Mouse (Mus musculus) testis, adult 10 weeks (tissue): Measurements from ENCODE around the gene Zp3. TPM values are rescaled to one million over a fixed set of nuclear protein-coding genes. Genes with fewer than 3 reads are reported as not detected.

Experiments
- polyA plus RNA-seq: library from polyadenylated mRNA; stranded (reverse); fragments of 350-450 nt; fragmentation: Illumina TruSeq; extraction: RNeasy Lipid Tissue Mini Kit (QIAGEN cat#74804); gene quantifications from one replicate; pipeline ENCODE4 v1.2.3, GENCODE M21; 2014; ENCODE audit warnings: low read depth, low replicate concordance

The Zp3 gene
- not detected for polyA plus RNA-seq

DNA sequence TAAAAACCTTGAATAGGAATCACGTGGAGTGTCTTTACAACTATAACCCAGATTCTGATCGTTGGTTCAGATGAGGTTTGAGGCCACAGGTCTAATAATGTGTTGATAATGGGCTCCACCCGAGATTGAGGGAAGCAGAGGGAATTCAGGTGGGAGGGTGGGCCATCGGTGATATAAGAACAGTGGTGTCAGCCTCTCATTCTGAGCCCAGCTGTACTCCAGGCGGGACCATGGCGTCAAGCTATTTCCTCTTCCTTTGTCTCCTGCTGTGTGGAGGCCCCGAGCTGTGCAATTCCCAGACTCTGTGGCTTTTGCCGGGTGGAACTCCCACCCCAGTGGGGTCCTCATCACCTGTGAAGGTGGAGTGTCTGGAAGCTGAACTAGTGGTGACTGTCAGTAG is at the start of gene Zp3:
TSS of gene Zp3 (plus strand) at position 196 of the 400 bp plus-strand sequence.

DNA sequence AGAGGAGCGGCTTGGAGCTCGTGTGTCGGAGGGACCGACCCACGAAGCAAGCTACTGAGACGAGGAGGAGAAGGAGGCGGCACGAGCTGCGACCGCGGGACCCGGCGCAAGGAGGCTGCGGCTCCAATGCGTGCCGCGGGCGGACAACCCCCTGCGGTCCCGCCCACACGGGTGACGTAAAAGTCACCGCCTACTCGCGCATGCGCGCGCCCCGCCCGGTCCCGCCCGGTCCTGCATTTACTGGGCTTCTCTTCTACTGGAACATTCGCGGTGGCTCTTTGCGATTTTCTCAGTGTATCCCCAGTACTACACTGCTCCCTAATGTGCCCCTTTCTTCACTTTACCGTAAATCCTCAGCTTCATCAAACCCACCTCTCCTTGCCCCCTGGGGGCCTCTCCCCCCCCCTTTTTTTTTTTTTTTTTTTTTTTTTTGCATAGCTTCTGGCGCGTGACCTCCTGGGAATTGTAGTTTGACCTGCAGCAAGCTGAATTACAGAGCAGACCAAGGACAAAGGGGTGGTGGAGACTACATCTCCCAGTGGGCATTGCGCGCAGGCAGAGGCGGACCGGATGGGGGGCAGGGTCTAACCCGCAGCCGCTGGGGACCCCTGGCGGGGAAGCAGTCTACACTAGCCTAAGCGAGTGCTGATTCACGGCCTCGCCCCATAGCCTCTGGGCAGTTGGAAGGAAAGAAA is 45.3 kb upstream of the Zp3 start, which contains the start of gene Ywhag:
TSS of gene Ywhag (minus strand) at position 136 of the 695 bp plus-strand sequence.

DNA sequence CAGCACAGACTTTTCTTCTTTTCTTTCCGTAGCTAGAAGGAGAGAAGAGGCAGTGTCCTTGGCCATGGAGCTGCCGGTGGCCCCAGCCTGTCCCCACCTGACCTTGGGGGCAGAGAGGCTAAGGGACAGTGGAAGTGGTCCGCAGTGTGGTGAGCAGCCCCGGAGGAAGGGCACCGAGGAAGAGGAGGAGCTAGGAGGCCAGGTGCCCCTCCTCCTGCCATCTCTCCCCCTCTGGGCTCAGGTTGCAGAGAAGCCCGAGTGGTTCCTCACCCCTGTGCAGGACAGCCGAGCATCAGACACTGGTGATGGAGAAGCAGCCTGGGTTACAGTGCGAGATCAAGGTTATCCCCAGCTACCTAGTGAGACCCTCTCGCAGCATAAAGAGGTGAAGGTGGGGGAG is 5.5 kb upstream of the Zp3 start, which contains the start of gene Ssc4d:
TSS of gene Ssc4d (minus strand) at position 167 of the 400 bp plus-strand sequence.

DNA sequence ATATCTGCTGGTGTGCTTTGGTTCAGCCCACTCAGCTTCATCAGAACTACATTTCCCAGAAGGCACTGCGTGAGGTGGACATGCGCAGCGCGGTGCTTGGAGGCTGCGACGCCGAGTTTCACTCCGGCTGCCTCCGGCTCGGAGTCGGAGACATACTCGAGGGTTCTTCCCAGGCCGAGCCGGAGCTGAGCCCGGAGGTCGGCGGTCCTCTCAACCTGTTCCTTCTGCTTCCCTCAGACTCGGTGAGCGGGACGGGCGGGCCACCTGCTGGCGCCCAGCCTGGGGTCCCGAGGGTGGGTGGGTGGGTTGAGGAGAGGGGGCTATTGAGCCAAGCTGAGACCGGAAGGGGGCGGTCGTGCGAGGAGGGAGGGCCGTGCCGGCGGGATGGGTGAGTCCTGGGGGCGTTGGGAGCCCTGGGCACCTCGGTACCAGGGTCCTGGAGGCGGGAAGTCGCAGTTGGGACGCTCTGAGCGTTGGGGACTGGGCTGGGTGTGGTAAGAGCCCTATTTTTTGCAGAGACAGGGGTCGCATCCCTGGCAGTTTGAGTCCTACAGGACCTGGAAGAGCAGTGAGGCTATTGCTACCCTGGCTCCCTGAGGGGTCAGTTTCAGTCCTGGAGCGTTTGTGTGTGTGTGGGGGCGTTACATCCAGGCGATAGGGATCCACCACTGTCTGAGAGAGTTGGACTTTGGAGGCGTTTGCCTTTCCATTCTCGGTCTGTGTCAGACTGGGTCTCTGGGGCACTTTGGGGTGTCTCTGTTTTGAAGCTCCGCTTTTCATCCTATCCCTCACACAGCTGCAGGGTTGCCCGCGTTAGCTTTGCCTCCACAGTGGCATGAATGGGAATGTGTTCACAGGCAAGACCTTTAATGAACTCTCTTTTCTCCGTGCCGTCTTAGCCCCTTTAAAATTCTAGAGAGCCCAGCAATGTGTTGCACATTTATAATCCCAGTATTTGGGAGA is 15.1 kb downstream of the Zp3 start, which contains the start of gene Dtx2:
TSS of gene Dtx2 (plus strand) at position 76 of the 963 bp plus-strand sequence.

Other genes with a start within 250 kb of the Zp3 start
- 22.3 TPM for gene Tmem120a, start 235.7 kb upstream of the Zp3 start, polyA plus RNA-seq
- 84.2 TPM for gene Styxl1, start 201.7 kb upstream of the Zp3 start, polyA plus RNA-seq
- 7.6 TPM for gene Mdh2, start 201.6 kb upstream of the Zp3 start, polyA plus RNA-seq
- 0.04 TPM for gene Srrm3, start 173.2 kb upstream of the Zp3 start, polyA plus RNA-seq
- gene Hspb1, start 92.2 kb upstream of the Zp3 start, polyA plus RNA-seq = 0.99 TPM
- 16.5 TPM for gene Ywhag, start 45.5 kb upstream of the Zp3 start, polyA plus RNA-seq
- 0.18 TPM for gene Ssc4d, start 5.6 kb upstream of the Zp3 start, polyA plus RNA-seq
- gene Dtx2, start 14.7 kb downstream of the Zp3 start, polyA plus RNA-seq = 1.4 TPM
- 0.28 TPM for gene Upk3b, start 58.4 kb downstream of the Zp3 start, polyA plus RNA-seq
- gene Upk3bl, start 74.4 kb downstream of the Zp3 start, polyA plus RNA-seq = 1.8 TPM
- not detected for gene Rasa4, start 103.8 kb downstream of the Zp3 start, polyA plus RNA-seq
- 4.8 TPM for gene Polr2j, start 136.5 kb downstream of the Zp3 start, polyA plus RNA-seq
- 5.0 TPM for gene Lrwd1, start 156.0 kb downstream of the Zp3 start, polyA plus RNA-seq
- gene Alkbh4, start 156.0 kb downstream of the Zp3 start, polyA plus RNA-seq = 2.9 TPM
- 1.3 TPM for gene Orai2, start 190.6 kb downstream of the Zp3 start, polyA plus RNA-seq
- 73.8 TPM for gene Prkrip1, start 218.9 kb downstream of the Zp3 start, polyA plus RNA-seq